Comparison of ENCODE assay signal across 1 mouse cellular context in the genomic region with DNA sequence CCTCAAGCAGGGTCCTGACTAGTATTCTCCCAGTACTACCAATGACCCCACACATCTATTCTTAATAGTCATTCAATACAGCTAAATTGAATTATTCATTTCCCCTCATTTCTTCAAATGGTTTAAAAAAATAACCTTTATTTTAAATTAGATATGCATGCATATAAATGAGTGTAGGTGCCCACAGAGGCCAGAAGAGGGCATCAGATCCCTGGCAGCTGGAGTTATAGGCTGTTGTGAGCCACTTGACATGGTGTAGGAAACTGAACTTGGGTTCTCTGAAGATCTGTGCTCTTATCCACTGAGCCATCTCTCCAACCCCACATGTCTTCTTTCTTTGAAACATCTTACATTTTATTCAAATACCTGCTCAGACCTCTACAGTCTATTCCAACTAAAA.
TF ChIP-seq lines count a peak whose summit lies in the region.

No protein-coding gene starts in this region.

TF ChIP-seq in MEL, 35 proteins besides CTCF, POLR2A, EP300 and RAD21:
- no peak for TF ChIP-seq TAL1 (IDR thresholded peaks at IDR 0.05; ENCODE audit: low read length)
- no peak for TF ChIP-seq MYC (IDR thresholded peaks at IDR 0.05; ENCODE audit: low read depth, low read length)
- no peak for TF ChIP-seq MXI1 (IDR thresholded peaks at IDR 0.05; ENCODE audit: low read depth, low read length)
- TF ChIP-seq SMC3 (IDR thresholded peaks at IDR 0.05; ENCODE audit: low read depth, low read length), result peak; percentile 34
- no peak for TF ChIP-seq KAT2A (conservative IDR thresholded peaks at IDR 0.05; ENCODE audit: low read depth, low read length)
- no peak for TF ChIP-seq CHD1 (IDR thresholded peaks at IDR 0.05; ENCODE audit: low read depth, low read length)
- no peak for TF ChIP-seq MEF2A (IDR thresholded peaks at IDR 0.05; ENCODE audit: extremely low read depth, insufficient replicate concordance, low read depth, low read length, poor library complexity, severe bottlenecking)
- TF ChIP-seq MAFK (IDR thresholded peaks at IDR 0.05; ENCODE audit: borderline replicate concordance, low read depth, low read length), result no peak
